Mouse (Mus musculus): ENCODE data around the gene Far1. TPM values are rescaled to one million over a fixed set of nuclear protein-coding genes. Genes with fewer than 3 reads are reported as not detected.
A peak's percentile ranks its signal among the peaks of the same experiment; 100 is the strongest.

Gene Far1
- polyA plus RNA-seq, 1 experiment from 2014 or later, result 87.8 TPM

- ATAC-seq (ENCODE audit: low FRiP score, low read depth), result no peak
- Histone ChIP-seq H3K36me3 (no peaks in the 10 kb centered on the region), H3K4me1 (peaks cover 17% of the 10 kb centered on the region), H3K9me3 (no peaks in the 10 kb centered on the region), H3K4me2 (replicated peaks) (peak overlapping the region; percentile 93), H3K4me3 (peak overlapping the region; percentile 75), H3K27me3 (peaks cover 7% of the 10 kb centered on the region; the same call in 1 of the 2 replicates), H3K9ac (replicated peaks) (peak overlapping the region; percentile 75), H3K27ac (replicated peaks) (peak overlapping the region; percentile 63; the same call in 1 of the 2 replicates)
- 19% methylated on average over 20 of the region's 20 CpGs for WGBS
These were observed 928 bp upstream of the Far1 start for GRCm38 (mm10) chr7:113512527-113513285.

DNA sequence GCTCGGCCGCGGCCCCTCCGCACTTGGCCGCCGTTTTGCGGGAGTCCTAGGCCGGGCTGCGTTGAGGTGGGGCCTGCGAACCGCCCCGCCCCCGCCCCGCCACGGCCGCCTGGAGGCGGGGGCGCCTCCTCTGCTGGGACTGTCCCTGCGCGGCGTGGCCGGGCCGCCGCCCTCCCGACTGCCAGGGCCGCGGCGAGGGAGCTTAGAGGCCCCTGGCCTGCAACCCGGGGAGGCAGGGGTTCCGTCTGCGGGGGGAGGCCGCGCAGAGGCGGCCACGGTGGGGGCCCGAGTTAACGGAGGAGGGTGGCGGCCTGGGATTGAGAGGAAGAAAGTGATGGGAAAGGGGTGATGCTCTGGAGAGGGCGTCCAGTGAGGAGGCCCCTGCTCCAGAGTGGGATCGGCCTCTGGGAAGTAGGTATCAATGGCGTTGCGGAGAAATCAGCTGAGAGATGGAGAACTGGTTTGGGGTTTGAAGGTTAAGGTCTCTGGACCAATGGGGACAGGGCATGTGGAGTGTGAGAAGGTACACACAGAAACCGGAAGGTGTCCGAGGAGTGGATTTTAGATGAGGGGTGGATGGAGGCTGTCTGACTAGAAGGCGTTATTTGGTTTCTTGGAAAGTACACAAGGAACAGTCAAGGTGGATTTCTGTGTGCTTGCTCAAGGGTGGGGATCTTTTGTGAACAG lies 472 bp downstream of the Far1 start:
- Histone ChIP-seq H3K9ac (replicated peaks) (peak overlapping the region; percentile 89), H3K4me2 (replicated peaks) (peak overlapping the region; percentile 93), H3K4me3 (peak overlapping the region; percentile 75), H3K4me1 (peaks cover 17% of the 10 kb centered on the region), H3K27ac (replicated peaks) (peak overlapping the region; percentile 95), H3K36me3 (no peaks in the 10 kb centered on the region), H3K9me3 (no peaks in the 10 kb centered on the region), H3K27me3 (peaks cover 7% of the 10 kb centered on the region; the same call in 1 of the 2 replicates)
- under 1% methylated on average over 39 of the region's 45 CpGs for WGBS
- peak; percentile 80 for ATAC-seq (ENCODE audit: low FRiP score, low read depth)

DNA sequence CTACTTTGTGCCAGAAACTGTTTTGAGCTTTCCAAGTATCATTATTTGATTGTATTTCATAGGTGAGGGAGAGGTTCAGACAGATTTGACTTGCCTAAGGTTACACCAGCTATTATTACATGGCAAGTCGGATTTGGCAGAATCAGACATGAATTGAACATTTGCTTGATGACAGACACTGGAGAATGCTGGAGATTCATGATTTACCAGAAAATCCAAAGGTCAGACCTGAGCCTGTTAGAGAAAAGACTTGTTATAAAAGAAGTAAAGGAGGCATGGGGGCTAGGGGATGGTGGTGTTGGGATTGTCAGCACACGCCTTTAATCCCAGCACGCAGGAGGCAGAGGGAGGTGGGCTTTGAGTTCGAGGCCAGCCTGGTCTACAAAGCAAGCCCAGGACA lies 2.2 kb downstream of the Far1 start:
- Histone ChIP-seq H3K9ac (replicated peaks) (no peak overlapping the region), H3K36me3 (no peaks in the 10 kb centered on the region), H3K4me1 (peaks cover 17% of the 10 kb centered on the region), H3K27me3 (peaks cover 7% of the 10 kb centered on the region; the same call in 1 of the 2 replicates), H3K27ac (replicated peaks) (no peak overlapping the region), H3K9me3 (no peaks in the 10 kb centered on the region), H3K4me2 (replicated peaks) (no peak overlapping the region), H3K4me3 (no peak overlapping the region)
- no peak for ATAC-seq (ENCODE audit: low FRiP score, low read depth)
- WGBS, result 82% methylated on average over 4 of the region's 4 CpGs

GRCm38 (mm10) chr7:113518419-113518818 lies 4.8 kb downstream of the Far1 start:
- no peaks in the 10 kb centered on the region for H3K9me3 ChIP-seq
- no peak overlapping the region for H3K27ac ChIP-seq (replicated peaks)
- H3K4me2 ChIP-seq (replicated peaks), result no peak overlapping the region
- H3K27me3 ChIP-seq, result no peaks in the 10 kb centered on the region
- peaks cover 17% of the 10 kb centered on the region for H3K4me1 ChIP-seq
- H3K36me3 ChIP-seq, result no peaks in the 10 kb centered on the region
- H3K9ac ChIP-seq (replicated peaks), result no peak overlapping the region
- H3K4me3 ChIP-seq, result no peak overlapping the region
- no peak for ATAC-seq (ENCODE audit: low FRiP score, low read depth)
- WGBS, result 84% methylated on average over 3 of the region's 3 CpGs

- WGBS, result 92% methylated on average over 2 of the region's 2 CpGs
- Histone ChIP-seq H3K4me2 (replicated peaks) (no peak overlapping the region), H3K36me3 (no peaks in the 10 kb centered on the region), H3K4me1 (peaks cover 17% of the 10 kb centered on the region), H3K9ac (replicated peaks) (no peak overlapping the region), H3K9me3 (no peaks in the 10 kb centered on the region), H3K27ac (replicated peaks) (no peak overlapping the region), H3K4me3 (no peak overlapping the region), H3K27me3 (no peaks in the 10 kb centered on the region)
- ATAC-seq (ENCODE audit: low FRiP score, low read depth), result no peak
These were observed 5.3 kb downstream of the Far1 start for GRCm38 (mm10) chr7:113518961-113519360.

- H3K27me3 ChIP-seq, result no peaks in the 10 kb centered on the region
- H3K9me3 ChIP-seq, result no peaks in the 10 kb centered on the region
- ATAC-seq (ENCODE audit: low FRiP score, low read depth), result no peak
- no peak overlapping the region for H3K27ac ChIP-seq (replicated peaks)
- peaks cover 32% of the 10 kb centered on the region for H3K36me3 ChIP-seq
- no peak overlapping the region for H3K4me2 ChIP-seq (replicated peaks)
- no peak overlapping the region for H3K9ac ChIP-seq (replicated peaks)
- no peaks in the 10 kb centered on the region for H3K4me1 ChIP-seq
- 88% methylated on average over 1 of the region's 1 CpGs for WGBS
- no peak overlapping the region for H3K4me3 ChIP-seq
These were observed 29.5 kb downstream of the Far1 start for GRCm38 (mm10) chr7:113543158-113543557.

DNA sequence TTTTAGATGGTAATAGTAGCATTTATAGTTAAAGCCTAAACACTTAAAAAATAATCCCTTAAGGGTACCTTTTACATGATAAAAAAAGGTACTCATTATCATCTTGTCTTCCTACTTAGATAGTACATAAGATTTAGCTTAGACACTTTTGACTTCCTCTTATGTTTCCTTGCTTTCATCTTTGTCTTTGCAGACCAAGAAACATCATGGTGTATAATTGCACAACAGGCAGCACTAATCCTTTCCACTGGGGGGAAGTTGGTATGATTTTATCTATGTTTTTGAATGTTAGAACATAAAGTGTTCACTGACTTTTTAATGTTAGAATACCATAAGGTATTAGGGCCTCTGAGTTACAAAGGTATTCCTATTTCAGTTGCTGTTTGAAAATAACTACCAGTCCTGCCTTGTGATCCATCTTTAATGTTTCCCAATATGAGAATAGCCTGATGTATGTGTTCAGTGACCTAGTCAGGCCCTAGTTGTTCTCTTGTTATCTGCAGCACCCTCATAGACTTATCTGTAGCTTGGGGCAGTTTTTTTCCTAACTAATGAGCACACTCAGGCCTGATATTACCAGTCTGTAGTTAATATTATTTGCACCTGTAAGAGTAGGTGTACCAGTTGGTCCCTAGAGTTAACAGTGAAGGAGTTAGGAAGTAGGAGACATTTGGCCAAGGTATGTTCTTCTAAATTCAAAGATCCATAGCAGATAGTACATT lies 38.3 kb downstream of the Far1 start:
- Histone ChIP-seq H3K4me2 (replicated peaks) (no peak overlapping the region), H3K9me3 (no peaks in the 10 kb centered on the region), H3K4me3 (no peak overlapping the region), H3K27me3 (no peaks in the 10 kb centered on the region), H3K36me3 (peaks cover 28% of the 10 kb centered on the region), H3K27ac (replicated peaks) (no peak overlapping the region), H3K4me1 (no peaks in the 10 kb centered on the region), H3K9ac (replicated peaks) (no peak overlapping the region)
- ATAC-seq (ENCODE audit: low FRiP score, low read depth), result no peak

GRCm38 (mm10) chr7:113552508-113552907 lies 38.9 kb downstream of the Far1 start:
- no peak for ATAC-seq (ENCODE audit: low FRiP score, low read depth)
- H3K36me3 ChIP-seq, result peaks cover 25% of the 10 kb centered on the region
- H3K4me1 ChIP-seq, result no peaks in the 10 kb centered on the region
- no peak overlapping the region for H3K27ac ChIP-seq (replicated peaks)
- H3K27me3 ChIP-seq, result no peaks in the 10 kb centered on the region
- 90% methylated on average over 2 of the region's 2 CpGs for whole genome bisulfite sequencing
- no peak overlapping the region for H3K4me2 ChIP-seq (replicated peaks)
- H3K9ac ChIP-seq (replicated peaks), result no peak overlapping the region
- no peak overlapping the region for H3K4me3 ChIP-seq
- no peaks in the 10 kb centered on the region for H3K9me3 ChIP-seq

GRCm38 (mm10) chr7:113556138-113556537 lies 42.5 kb downstream of the Far1 start:
- H3K27me3 ChIP-seq, result no peaks in the 10 kb centered on the region
- H3K4me3 ChIP-seq, result no peak overlapping the region
- H3K4me2 ChIP-seq (replicated peaks), result no peak overlapping the region
- no peak for ATAC-seq (ENCODE audit: low FRiP score, low read depth)
- H3K9ac ChIP-seq (replicated peaks), result no peak overlapping the region
- no peaks in the 10 kb centered on the region for H3K9me3 ChIP-seq
- peaks cover 22% of the 10 kb centered on the region for H3K36me3 ChIP-seq
- 77% methylated on average over 1 of the region's 1 CpGs for WGBS
- no peaks in the 10 kb centered on the region for H3K4me1 ChIP-seq
- H3K27ac ChIP-seq (replicated peaks), result no peak overlapping the region

DNA sequence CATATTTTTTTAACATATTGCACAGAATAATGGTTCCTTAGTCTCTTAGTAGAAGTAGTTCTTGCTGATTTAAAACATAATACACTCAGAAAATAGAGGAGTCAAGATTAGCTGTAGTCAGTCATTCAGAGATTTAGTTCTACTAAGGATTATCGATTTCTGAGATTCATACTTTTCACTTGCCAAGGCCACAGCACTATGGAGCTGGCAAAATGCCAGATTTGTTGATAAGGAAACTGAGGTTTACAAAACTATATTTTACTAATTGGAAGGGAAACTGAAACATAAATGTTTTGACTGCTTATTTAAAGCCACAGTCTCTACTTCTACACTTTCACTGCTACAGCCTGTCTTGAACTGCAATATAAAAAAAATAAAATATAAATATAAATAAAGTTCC lies 53.3 kb downstream of the Far1 start:
- Histone ChIP-seq H3K27me3 (no peaks in the 10 kb centered on the region), H3K4me2 (replicated peaks) (no peak overlapping the region), H3K9me3 (no peaks in the 10 kb centered on the region), H3K4me1 (no peaks in the 10 kb centered on the region), H3K27ac (replicated peaks) (no peak overlapping the region), H3K36me3 (peaks cover 5% of the 10 kb centered on the region; the same call in 1 of the 2 replicates), H3K9ac (replicated peaks) (no peak overlapping the region), H3K4me3 (no peak overlapping the region)
- 91% methylated on average over 1 of the region's 1 CpGs for WGBS
- no peak for ATAC-seq (ENCODE audit: low FRiP score, low read depth)

GRCm38 (mm10) chr7:113571121-113571520 lies 57.5 kb downstream of the Far1 start:
- Histone ChIP-seq H3K36me3 (peaks cover 5% of the 10 kb centered on the region; the same call in 1 of the 2 replicates), H3K9me3 (no peaks in the 10 kb centered on the region), H3K27me3 (no peaks in the 10 kb centered on the region), H3K4me2 (replicated peaks) (no peak overlapping the region), H3K4me3 (no peak overlapping the region), H3K4me1 (no peaks in the 10 kb centered on the region), H3K9ac (replicated peaks) (no peak overlapping the region), H3K27ac (replicated peaks) (no peak overlapping the region)
- ATAC-seq (ENCODE audit: low FRiP score, low read depth), result no peak
- WGBS, result 83% methylated on average over 6 of the region's 6 CpGs

- Histone ChIP-seq H3K4me1 (no peaks in the 10 kb centered on the region), H3K27ac (replicated peaks) (no peak overlapping the region), H3K4me3 (no peak overlapping the region), H3K9ac (replicated peaks) (no peak overlapping the region), H3K27me3 (no peaks in the 10 kb centered on the region), H3K36me3 (no peaks in the 10 kb centered on the region), H3K4me2 (replicated peaks) (no peak overlapping the region), H3K9me3 (no peaks in the 10 kb centered on the region)
- WGBS, result 79% methylated on average over 2 of the region's 2 CpGs
- no peak for ATAC-seq (ENCODE audit: low FRiP score, low read depth)
These were observed 59.1 kb downstream of the Far1 start for GRCm38 (mm10) chr7:113572741-113573140.
